Mouse (Mus musculus) cerebellum, adult 8-10 months (tissue): ENCODE results near the gene 4930556J24Rik.
"Not testable (repeated sequence)": the region's sequence is repeated elsewhere in the genome, so short reads cannot be mapped to it uniquely, and the experiment has no call there.

Source experiments
- DNase-seq: peaks from one replicate; pipeline ENCODE4 v3.0.0; 2022

4930556J24Rik gene

GRCm38 (mm10) chr11:3970361-3970760 is 6.2 kb downstream of the 4930556J24Rik start:
- DNase-seq, result no peak

- no peak for DNase-seq
Observed at GRCm38 (mm10) chr11:3969837-3970236, 6.7 kb downstream of the 4930556J24Rik start.

GRCm38 (mm10) chr11:3964416-3965172 is 12.0 kb downstream of the 4930556J24Rik start:
- DNase-seq, result no peak

GRCm38 (mm10) chr11:3963610-3964415 is 12.8 kb downstream of the 4930556J24Rik start, which contains the start of gene Pes1:
Gene Pes1, plus strand, starts transcription at chr11:3963975.
- DNase-seq, result peak; percentile 86

- no peak for DNase-seq
Observed at GRCm38 (mm10) chr11:3963155-3963554, 13.4 kb downstream of the 4930556J24Rik start.

GRCm38 (mm10) chr11:3961761-3962160 is 14.8 kb downstream of the 4930556J24Rik start:
- DNase-seq, result no peak

GRCm38 (mm10) chr11:3960901-3961300 is 15.7 kb downstream of the 4930556J24Rik start:
- DNase-seq, result no peak

GRCm38 (mm10) chr11:3955371-3955770 is 21.2 kb downstream of the 4930556J24Rik start:
- not testable (repeated sequence) for DNase-seq

- DNase-seq, result not testable (repeated sequence)
Observed at GRCm38 (mm10) chr11:3954876-3955275, 21.7 kb downstream of the 4930556J24Rik start.

- no peak for DNase-seq
Observed at GRCm38 (mm10) chr11:3946386-3946785, 30.2 kb downstream of the 4930556J24Rik start.

GRCm38 (mm10) chr11:3941371-3941770 is 35.2 kb downstream of the 4930556J24Rik start:
- no peak for DNase-seq

- DNase-seq, result no peak
Observed at GRCm38 (mm10) chr11:3937321-3937874, 39.2 kb downstream of the 4930556J24Rik start.

- DNase-seq, result no peak
Observed at GRCm38 (mm10) chr11:3936318-3936717, 40.3 kb downstream of the 4930556J24Rik start.

GRCm38 (mm10) chr11:3935135-3935534 is 41.4 kb downstream of the 4930556J24Rik start:
- no peak for DNase-seq

- no peak for DNase-seq
Observed at GRCm38 (mm10) chr11:3933756-3934285, 42.8 kb downstream of the 4930556J24Rik start.

GRCm38 (mm10) chr11:3931511-3932211 is 44.9 kb downstream of the 4930556J24Rik start, which contains the start of gene Tcn2:
Gene Tcn2, minus strand, starts transcription at chr11:3932159.
- DNase-seq, result peak; percentile 27

GRCm38 (mm10) chr11:3930931-3931330 is 45.6 kb downstream of the 4930556J24Rik start:
- no peak for DNase-seq

- DNase-seq, result no peak
Observed at GRCm38 (mm10) chr11:3930019-3930418, 46.6 kb downstream of the 4930556J24Rik start.

- DNase-seq, result no peak
Observed at GRCm38 (mm10) chr11:3925916-3926315, 50.7 kb downstream of the 4930556J24Rik start.

GRCm38 (mm10) chr11:3922731-3923130 is 53.8 kb downstream of the 4930556J24Rik start:
- no peak for DNase-seq

- DNase-seq, result no peak
Observed at GRCm38 (mm10) chr11:3922115-3922514, 54.5 kb downstream of the 4930556J24Rik start.

GRCm38 (mm10) chr11:3921281-3921850 is 55.2 kb downstream of the 4930556J24Rik start:
- peak; percentile 58 for DNase-seq
